ENCODE assay signal across 18 mouse cellular contexts in the genomic region with DNA sequence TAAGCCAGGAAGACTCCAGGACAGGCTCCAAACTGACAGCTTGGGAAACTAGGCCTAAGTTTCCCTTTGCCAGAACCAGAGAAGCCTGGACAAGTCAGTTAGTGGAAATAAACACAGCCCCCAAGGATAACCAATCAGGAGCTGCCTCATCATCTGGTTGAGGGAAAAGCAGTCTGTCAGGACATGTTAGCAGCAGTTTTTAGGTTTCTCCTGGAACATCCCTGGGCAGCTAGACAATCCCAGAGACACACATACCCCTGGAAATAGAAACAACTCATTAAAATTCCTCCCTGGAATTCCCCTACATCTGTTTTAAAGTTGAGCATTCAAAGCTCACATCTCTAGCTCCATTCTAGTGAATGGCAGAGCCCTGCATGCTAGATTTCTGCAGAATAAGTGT.
DNase-seq lines count a peak whose midpoint lies in the region; TF ChIP-seq lines count a peak whose summit lies in the region.
"Had no signal": no experiment of that assay in that cellular context is flagged by ENCODE, and none has a peak within 500 bp of the region (broad histone marks: within the 10 kb centered on the region; RNA-seq: fewer than 3 reads in every experiment).

No protein-coding gene starts in this region.

- H3K4me3 ChIP-seq in gastrocnemius, adult 2 months, result no peak overlapping the region
- H3K4me3 ChIP-seq: embryonic facial prominence, embryonic 13.5 days; heart, adult 2 months; heart, embryonic 15.5 days; hindbrain, embryonic 10.5 days; intestine, embryonic 15.5 days had no signal

- no peak overlapping the region for H3K27ac ChIP-seq in gastrocnemius, adult 2 months
- H3K27ac ChIP-seq: embryonic facial prominence, embryonic 13.5 days; heart, adult 2 months; heart, embryonic 15.5 days; hindbrain, embryonic 10.5 days; hindbrain, embryonic 14.5 days; intestine, embryonic 15.5 days had no signal

- DNase-seq in frontal cortex, adult 2 months (ENCODE audit: extremely low spot score in 1 of 2, low spot score in 1 of 2), result peak; percentile 33 to 34
- no peak for DNase-seq in frontal cortex, postnatal 10 days (ENCODE audit: low spot score in 2 of 2)
- DNase-seq in left cerebral cortex, adult 11 months (ENCODE audit: low spot score), result peak; percentile 2
- no peak for DNase-seq in left cerebral cortex, postnatal 10 days (ENCODE audit: extremely low spot score in 1 of 2, low spot score in 2 of 2)
- peak; percentile 14 for DNase-seq in Muller cell, postnatal 12 days (ENCODE audit: inconsistent ontology term)
- peak; percentile 12 to 25 for DNase-seq in left cerebral cortex, postnatal 36 days (ENCODE audit: low spot score in 2 of 2)
- no peak for DNase-seq in gastrocnemius, adult 2 months
- DNase-seq: adrenal gland, adult 2 months; adrenal gland, postnatal 25 days; cerebellum, adult 8-10 months; cerebellum, postnatal 25 days; gastrocnemius, postnatal 14 days; heart, adult 2 months had no signal

- intact Hi-C loops in left cerebral cortex, postnatal 10 days (cut with DNase I), result no loop called here
- intact Hi-C loops in left cerebral cortex, postnatal 36 days (cut with DNase I), result no loop called here
- intact Hi-C loops in gastrocnemius, adult 2 months (cut with DNase I), result no loop called here

- TF ChIP-seq CTCF in gastrocnemius, adult 2 months (IDR thresholded peaks at IDR 0.05), result no peak

Comparison
In these comparisons a context has a peak if more than half of its experiments do, and no peak if none do; other contexts are left out.
1. DNase-seq: peak in frontal cortex, adult 2 months (2 of 2), left cerebral cortex, adult 11 months (single experiment), Muller cell, postnatal 12 days (single experiment) and left cerebral cortex, postnatal 36 days (2 of 2); none in frontal cortex, postnatal 10 days (0 of 2), left cerebral cortex, postnatal 10 days (0 of 2) and gastrocnemius, adult 2 months (single experiment).